Mouse (Mus musculus): ENCODE measurements around the gene Fetub.

- TF ChIP-seq CTCF (IDR thresholded peaks at IDR 0.05; ENCODE audit: low read depth, low read length), result no peak
- TF ChIP-seq POLR2A (IDR thresholded peaks at IDR 0.05; ENCODE audit: borderline replicate concordance, low read depth, low read length), result no peak
Observed at GRCm38 (mm10) chr16:22963293-22963692, 45.2 kb downstream of the Fetub start.
